Mouse (Mus musculus) granulocyte monocyte progenitor cell, adult 5-6 weeks (primary cell): Measurements from ENCODE around the gene Dnmt3a. TPM values are rescaled to one million over a fixed set of nuclear protein-coding genes. Genes with fewer than 3 reads are reported as not detected.

Experiments used
- ATAC-seq: replicated peaks from 2 replicates; pipeline ENCODE4 v1.8.0; 2016; ENCODE audit warnings: mild to moderate bottlenecking, moderate TSS enrichment, inconsistent platforms; ENCODE audit not compliant: poor library complexity, severe bottlenecking
- total RNA-seq, 2 experiments: library from RNA; stranded (forward) in 1 of 2; stranded (reverse) in 1 of 2; fragments of 200-712, 200-1000 nt in 1 of 2; fragments of >200 nt in 1 of 2; fragmentation: Nextera tagmentation in 1 of 2; gene quantifications; 2 replicates each; pipeline ENCODE4 v1.2.3; 2014 to 2017

The Dnmt3a gene
- total RNA-seq, 2 experiments from 2014 or later: 20.2 to 21.7 TPM

DNA sequence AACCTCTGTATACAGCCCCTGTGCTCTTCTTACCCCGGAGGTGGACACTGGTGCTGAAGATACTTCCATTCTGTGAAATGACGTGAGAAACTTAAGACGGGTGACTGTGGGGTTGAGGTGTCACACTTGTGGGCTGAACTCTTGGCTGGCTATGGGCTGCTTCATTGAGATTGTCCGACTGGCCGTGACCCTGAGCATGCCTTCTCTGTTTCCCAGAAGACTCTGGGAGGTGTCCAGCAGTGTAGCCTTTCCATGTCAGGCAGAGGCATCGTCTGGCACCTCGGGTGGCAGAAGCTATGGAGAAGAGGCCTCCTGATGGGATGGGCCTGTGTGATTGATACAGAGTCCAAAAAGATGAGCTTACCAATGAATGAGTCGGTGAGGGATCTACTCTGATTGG lies 7.3 kb downstream of the Dnmt3a start:
- ATAC-seq: no peak

DNA sequence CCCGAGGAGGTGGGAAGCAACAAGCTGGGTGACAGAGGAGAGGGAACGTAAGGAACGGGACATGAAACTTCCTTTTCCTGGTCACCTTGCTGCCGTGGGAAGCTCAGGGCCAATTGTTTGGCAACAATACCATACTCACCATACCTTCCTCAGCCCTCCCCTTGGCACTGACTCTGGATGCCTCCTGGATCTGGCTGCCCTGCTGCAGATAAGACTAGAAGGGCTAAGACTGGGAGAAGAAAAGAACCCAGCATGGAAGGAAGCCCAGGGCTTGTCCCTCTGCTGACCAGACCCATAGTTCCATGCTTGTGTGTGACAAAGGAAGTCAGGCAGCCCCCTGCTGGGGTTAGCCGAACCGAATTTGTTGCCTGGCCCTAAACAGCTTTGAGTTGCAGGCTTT lies 9.6 kb downstream of the Dnmt3a start:
- no peak for ATAC-seq

DNA sequence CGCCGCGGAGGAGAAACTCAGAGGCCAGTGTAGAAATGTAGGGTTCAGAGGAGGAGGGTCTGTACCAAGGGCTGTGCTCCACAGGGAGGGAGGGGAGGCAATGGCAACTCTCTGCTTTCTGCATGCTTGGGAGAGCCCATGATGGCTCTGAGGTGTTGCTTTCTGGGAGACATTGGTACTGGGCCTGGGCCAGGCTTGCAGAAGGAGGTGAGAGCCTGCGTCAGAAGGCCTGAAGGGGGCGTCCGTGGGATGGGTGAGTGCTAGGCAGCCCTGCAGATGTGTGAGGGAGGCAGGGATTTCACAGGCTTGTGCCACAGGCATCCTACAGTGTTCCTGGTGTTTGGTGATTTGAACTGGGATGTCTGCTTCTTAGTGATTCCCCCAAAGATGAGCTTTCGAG lies 11.2 kb downstream of the Dnmt3a start:
- peak; percentile 38; the same call in 1 of the 2 replicates for ATAC-seq

DNA sequence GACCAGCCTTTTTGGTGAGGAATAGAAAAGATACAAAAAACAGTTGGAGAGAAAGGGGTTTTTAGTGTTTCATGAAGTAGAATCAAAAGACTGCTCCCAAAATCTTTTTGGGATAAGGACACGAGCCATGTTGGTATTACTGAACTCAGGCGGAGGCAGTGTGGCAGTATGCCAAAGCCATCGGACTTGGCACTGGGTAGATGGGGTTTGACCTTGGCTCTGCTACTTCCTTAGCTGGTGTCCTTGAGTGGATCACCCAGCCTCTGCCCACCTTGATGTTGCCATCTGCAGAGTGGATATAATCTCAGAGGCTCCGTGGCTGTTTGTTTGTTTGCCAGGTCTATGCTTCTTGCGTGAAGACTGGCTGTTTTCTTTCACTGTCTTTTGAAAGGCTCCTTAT lies 11.8 kb downstream of the Dnmt3a start:
- no peak for ATAC-seq

DNA sequence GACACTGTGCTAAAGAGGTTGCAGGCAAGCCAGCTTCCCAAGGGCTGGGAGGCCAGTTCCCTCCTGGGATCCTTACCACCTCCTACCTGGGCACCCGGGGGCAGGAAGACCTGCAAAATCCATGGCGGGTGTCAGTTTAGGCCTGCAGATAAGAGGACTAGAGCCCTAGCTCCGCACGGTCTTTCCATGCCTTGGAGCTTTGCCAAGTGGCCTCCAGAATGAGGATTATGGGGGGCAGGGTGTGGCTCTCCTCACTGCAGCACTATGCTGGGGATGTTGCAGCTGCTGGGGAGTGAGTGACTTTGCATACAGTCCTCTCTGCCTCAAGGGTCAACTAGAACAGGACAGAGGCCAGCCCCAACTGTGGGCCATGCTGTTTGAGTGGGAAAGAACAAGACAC lies 14.1 kb downstream of the Dnmt3a start:
- ATAC-seq: no peak

DNA sequence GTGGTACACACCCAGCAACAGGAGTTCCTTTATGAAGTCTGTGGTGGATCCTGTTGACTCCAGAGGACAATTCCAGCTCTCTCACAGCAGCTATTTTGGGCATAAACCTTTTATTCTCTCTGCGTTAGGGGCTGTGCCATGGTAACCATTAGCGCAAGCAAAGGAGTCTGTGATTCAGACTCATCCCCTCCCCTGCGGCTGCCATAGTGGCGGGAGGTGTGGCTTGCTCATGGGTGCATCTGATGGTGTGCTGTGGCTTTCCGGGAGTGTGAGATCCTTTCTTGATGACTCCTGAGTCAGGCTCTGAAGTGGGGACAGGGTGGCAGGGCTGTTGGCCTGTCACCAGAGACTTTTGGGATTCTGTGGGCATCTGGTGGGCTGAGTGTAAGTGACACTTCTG lies 17.6 kb downstream of the Dnmt3a start:
- peak; percentile 31 for ATAC-seq

DNA sequence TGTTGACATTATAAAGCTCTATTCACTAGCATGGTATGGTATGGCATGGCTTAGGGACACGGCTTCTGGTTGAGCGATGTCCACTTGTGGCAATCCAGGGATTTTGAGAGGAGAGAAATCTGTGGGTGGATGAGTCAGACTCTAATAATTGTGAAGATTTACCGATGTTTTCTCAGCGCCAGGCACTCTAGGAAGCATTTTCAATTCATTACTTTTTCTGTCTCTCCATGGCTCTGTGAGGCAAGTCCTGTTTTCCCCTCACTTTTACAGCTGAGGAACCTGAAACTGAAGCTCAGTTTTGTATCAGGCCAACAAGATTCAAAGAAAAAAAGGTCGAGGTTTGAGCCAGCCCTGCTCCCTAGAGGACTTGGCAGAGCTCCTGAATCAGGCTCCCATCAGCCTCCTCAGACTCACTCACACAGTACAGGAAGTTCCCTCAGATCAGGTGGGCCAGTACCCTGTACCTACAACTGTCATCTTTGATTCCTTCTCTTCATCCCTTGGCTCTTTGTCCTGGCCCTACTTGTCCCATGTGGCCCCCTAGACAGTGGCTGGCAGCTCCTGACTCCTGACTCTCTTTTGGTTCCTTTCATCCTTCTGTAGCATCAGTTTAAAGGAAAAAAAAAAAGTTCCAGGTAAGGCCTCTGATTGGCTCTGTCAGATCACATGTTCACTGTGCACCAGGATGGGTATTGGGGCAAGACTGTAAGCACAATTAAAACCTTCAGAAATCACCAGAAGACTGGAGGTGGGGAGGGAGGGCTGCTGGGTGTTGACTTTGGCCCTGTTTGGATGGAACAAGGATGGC lies 19.3 kb downstream of the Dnmt3a start:
- no peak for ATAC-seq

DNA sequence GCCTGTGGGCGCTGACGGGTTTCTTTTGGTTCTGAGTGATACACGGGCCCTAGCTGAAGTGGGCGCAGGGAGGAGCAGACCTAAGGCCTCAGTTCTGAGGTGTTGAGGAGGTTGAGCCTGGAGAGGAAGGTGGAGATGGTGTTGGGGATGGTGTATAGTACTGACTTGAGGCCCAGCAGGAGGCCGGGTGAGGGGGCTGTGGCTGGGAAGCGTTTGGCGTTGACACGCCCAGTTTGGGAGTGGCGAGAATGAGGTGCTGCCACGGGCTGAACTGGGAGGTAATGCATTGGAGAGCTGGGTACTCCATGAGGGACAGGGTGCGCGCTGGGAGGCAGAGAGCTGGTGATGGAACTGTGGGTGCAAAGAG lies 19.9 kb downstream of the Dnmt3a start:
- no peak for ATAC-seq

DNA sequence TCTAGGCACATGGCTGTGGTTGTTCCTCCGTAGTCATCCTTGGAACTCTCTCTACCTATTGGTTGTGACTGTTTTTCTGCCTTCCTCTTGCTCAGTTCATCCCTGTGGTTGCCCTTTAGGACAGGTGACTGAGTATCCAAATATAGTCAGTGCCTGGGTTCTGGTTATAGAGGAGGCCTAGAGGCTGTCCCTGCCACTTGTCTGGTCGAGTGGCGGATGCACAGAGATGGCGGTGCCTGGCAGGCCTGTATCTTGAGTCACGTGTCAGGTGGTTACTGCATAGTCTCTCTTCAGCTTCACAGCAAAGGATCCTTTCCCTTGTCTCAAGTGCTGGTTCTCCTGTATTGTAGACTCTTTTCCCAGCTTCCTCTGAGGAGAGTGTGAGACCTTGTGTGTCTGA lies 22.0 kb downstream of the Dnmt3a start:
- no peak for ATAC-seq

DNA sequence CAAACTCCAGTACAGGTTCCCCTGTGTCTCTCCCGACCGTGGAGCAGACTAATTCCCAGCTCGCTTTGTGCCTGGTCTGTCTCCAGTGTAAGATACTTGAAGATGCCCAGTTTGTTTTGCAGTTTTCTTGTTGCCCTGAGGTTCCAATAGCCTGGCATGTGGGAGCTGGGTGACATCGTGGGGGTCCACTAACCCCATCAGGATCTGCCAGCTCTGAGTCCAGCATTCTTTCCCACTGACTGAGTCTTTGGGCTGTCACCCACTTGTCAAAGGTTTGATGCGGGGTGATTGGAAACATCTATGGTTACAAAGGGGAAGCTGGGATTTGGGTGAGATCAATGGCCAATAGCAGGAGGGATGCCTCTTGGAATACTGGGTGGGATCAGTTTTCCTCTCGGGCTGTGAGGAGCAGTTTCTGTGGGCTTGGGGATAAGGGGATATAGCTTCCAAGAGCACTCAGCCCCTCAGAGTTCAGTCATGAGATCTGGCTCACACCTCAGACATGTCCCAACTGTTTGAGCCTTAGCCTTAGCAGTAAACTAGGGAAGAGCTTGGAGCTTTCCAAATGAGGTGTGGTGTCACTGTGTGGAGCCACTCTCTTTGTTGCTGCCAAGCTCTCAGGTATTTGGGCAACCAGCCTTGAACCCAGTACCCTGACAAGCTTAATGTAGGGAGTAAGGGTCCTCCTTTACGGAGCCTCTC lies 27.4 kb downstream of the Dnmt3a start:
- no peak for ATAC-seq

DNA sequence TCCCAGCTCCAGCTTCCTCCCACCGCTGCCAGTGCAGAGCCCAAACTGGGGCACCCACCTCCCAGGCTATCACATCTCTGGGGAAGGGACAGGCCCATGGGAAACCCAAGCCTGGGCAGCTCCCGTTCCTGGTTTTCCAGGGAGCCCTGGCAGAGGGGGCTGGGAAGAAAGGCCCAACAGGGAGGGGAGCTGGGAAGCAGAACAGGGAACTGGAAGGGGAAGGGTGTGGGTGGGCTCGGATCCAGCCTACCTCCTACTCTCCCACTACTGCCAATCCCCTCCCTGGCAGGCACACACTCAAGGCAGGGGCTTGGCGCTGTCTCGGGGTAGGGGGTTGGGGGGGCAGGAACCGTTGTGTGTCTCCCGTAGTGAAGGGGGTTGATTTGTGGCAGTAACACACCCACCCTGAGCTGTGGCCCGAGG lies 28.1 kb downstream of the Dnmt3a start:
- peak; percentile 36 for ATAC-seq

DNA sequence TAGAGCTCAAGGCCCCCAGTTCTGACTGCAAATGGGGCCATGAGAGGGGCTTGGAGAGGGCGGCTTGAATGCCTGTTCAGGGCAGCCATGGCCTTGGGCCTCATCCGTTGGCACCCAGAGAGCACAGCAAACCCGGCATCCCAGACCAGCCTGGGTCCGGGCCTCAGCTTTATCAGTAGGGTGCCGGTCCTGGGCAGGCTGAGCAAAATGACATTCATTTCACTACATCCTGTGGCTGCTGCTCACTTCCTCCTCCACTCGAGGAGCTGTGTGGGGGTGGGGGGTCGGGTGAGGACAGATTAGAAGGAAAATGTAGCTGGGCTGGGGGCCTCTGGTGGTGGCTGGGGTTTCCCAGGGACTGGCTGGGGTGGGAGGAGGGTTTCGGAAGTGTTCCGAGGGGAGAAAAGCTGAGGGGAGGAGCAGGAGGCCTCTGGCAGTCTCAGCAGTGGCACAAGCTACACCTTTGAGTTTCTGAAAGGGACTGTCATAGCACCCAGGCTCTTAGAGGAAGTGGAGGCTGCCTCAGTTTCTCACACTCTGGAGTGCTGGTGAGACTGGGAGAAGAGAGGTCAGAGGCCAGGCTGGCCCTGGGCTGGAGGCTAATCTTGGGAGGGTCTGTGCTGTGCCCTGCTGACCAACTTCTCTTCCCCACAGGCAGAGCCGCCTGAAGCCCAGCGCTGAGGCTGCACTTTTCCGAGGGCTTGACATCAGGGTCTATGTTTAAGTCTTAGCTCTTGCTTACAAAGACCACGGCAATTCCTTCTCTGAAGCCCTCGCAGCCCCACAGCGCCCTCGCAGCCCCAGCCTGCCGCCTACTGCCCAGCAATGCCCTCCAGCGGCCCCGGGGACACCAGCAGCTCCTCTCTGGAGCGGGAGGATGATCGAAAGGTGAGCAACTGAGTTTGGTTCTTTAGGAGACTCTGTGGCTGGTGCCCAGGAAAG lies 28.8 kb downstream of the Dnmt3a start:
- peak; percentile 82 for ATAC-seq

DNA sequence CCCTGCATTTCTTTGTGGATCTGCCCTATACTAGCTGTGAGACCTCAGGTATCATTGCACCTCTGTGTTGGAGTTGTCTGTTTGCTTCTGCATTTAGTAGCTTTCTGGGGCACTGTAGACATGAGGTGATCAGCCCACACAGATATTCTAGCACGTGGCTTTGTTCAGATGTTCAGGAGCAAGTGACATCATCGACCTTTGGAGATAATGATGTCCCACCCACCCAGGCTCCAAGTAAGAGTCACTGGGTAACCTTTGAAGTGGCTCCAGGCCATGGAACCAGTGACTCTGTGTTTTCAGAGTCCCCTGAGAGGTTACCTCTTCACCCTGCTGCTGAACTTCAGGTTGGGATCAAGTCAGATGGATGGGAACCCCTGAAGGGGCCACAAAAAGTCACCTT lies 29.8 kb downstream of the Dnmt3a start:
- ATAC-seq: no peak

DNA sequence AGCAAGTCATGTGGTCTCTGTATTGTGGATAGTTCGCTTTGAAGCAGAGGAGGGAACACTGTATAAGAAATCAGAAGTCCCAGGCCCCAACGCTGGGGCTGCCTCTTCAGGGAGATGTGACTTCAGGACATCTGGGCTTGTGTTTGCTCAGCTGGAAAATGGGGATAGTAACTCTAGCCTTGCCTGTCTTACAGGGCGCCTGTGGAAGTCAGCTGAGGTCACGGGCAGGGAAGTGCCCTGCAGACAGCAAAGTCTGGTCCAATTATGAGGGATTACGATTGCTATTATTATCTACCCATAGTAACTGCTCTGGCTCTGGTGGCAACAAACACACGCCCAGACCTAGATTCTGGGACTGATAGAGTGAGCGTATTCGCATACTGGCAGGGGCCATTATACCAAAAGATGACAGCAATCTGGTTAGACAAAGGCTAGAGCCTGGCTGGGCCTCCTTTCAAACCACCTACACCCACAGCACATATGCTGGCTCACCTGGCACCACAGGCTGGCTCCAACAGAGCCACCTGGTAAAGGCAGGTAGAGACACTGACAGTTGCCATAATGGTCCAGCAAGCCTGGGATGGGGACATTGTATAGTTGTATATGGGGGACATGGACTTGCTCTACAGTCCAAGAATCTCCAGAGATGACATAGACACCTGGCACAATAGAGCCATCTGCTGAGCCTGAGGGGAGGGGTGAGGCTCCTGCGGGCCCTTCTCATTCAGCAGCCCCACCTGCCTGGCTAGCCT lies 31.4 kb downstream of the Dnmt3a start:
- ATAC-seq: no peak

DNA sequence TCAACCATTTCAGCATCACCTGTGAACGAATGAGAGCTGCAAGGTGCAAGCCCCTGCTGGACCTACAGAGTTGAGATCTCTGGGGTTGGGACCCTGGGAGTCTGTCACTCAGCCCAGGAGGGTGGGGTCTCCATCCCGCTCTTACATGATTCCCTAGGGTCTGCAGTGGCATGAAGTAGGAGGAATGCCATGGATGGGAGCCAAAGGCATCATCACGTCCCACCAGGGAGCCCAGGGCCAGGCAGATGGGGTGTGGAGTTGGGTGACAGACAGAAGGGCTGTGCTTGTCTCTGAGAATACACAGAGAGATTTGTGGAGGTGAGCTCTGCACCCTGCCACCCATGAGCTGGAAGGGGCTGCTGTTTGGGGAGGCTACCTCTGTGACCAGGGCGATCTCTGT lies 32.2 kb downstream of the Dnmt3a start:
- ATAC-seq: no peak

DNA sequence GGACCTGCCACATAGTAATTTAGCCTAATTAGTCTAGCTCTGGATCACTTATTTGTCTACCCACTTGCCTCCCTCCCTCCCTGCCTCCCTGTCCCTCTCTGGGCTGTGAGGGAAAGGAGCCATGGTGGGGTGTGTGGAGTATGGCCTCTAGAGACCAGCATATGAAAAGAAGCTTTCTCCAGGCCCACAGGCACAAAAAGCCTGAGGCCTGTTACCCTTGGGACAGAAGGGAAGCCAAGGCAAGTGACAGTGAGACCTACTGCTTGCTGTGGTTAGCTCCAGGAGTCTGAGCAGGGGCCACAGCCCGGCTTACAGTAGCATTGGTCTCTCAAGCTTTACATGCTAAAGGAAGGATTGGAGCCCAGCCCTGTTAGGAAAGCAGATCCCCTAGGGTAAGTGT lies 33.9 kb downstream of the Dnmt3a start:
- no peak for ATAC-seq

DNA sequence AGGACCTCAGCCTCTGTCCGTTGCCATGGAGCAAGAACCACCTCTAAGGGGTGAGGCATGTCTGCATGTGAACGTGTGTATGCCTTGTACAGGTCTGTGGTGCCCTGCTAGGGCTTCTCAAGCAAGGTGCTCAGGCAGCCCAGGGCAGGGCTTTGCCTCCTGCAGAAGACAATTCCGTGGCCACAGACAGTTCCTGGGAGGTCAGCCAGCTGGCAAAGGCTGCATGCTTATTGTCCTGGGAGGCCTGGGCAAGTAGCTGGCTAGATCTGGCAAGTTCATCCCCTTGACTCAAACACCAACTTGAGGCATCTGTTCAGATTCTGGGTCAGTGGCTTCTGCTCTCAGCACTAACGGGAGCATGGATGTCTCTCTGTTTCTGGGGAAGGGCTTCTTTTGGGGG lies 35.3 kb downstream of the Dnmt3a start:
- ATAC-seq: no peak

DNA sequence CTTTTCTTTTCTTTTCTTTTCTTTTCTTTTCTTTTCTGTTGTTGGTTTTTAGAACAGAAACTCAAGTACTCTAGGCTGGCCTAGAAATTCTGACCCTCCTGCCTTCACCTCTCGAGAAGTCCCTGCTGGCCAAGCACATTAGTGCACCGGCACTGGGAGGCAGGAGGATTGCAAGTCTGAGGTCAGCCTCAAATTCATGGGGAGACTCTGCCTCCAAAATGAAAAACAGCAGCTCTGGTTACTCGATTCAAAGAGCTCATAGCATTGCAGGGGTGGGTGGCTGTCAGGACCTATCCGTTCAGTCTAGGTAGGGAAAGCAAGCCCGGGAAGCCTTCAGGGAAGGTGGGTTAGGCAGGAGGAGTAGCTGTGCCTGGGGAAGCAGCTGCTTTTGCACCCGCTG lies 37.0 kb downstream of the Dnmt3a start:
- peak; percentile 38; the same call in 1 of the 2 replicates for ATAC-seq

DNA sequence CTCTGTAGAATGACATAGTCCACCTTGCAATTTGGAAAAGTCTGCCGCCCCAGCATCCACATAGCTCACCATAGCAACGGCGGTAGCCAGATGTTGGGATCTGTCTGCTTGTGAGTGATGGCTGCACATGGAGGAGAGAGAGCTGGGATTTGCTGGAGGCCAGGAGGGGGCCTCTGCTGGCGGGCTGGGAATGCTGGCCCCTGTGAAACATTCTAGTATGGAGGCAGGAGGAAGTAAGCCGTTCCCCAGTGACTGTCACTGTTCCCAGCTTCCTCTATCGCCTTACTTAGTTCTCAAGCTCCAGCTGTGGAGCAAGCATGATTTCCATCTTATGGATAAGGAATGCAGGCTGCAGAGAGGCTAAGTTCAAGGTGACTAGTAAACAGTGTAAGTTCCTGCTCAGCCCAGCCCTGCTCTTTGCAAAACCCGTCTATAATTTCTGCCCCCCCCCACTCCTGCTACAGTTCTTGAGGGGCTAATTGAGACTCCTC lies 37.6 kb downstream of the Dnmt3a start:
- ATAC-seq: peak; percentile 76

DNA sequence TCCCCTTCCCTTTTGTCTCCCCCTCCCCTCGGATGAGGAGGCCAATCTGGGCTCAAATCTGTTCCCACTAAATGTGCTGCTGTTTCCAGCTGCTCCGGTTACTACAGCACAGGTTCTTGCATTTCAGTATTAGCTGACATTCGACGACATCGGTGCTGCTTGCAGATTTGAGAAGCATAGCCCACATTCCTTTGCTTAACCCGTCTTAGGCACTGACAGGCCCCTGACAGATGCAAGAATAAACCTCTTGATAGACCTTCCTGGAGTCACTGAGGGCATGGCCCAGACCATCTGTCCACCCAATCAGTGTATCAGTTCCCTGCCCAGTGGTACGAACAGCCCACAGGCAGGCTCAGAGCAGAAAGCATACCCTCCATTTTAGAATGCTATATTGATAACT lies 38.1 kb downstream of the Dnmt3a start:
- ATAC-seq: no peak
